Mouse (Mus musculus) left cerebral cortex, adult 18-20 months (tissue): ENCODE measurements at regions not wholly inside any gene's neighbourhood (a gene's known extent, or its start where the extent isn't known, plus 50 kb on each side); places are given as distances from the start of the nearest gene placed in this dataset.

ENCODE experiments used
- DNase-seq, 2 experiments: peaks; one replicate each; pipeline ENCODE4 v3.0.0; 2021 to 2022; ENCODE audit warnings: low spot score in 2 of 2, mixed read lengths in 1 of 2

DNA sequence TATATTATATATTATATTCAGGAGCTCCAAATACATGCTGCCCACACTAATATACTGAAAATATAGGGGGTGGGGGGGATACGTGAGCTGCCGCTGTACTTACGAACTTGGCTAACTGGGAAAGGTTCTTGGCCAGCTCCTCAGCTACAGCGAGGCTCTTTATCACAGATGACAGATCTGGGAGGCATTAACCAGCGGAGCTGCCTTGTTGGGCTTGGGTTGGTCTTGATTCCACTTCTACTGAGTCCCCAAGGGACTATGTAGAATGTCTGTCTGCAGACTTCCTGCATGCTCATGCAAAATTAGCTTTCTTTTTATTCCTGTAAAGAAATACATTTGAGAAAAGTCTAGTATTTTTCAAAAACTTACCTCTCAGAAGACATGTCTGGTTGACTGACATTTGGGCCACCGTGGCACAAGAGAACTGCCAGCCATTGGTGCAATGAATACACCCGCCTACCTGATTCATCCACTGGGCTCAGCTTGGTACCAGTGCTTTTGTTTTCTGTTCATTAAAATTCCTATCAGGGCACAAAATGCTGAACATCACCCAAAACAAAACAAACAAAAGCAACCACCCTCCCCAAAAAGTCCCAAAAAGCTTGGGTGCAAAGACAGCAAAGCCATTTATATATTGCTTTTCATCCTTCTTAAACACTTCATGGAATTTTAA is 253.2 kb downstream of the Spry2 start:
- DNase-seq = no peak

DNA sequence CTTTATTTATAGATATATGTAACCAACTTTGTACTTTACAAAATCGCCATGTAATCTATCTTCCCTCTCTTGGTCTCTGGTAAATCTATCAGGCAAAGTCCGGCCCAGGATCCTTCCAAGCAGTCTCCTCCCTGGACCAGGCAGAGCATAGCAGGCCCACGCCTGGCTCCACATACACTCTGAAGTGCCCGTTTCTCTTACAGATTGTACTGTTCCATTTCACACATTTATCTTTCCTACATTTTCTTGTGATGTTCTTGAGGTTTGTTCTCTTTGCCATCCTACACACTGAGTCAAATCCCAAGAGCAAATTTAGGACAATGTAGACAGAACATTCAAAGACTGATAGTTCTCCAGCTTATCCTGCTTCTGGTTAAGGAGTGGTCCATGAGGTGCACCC is 264.3 kb downstream of the Spry2 start:
- DNase-seq = peak in 1 of 2 experiments; percentile 42

DNA sequence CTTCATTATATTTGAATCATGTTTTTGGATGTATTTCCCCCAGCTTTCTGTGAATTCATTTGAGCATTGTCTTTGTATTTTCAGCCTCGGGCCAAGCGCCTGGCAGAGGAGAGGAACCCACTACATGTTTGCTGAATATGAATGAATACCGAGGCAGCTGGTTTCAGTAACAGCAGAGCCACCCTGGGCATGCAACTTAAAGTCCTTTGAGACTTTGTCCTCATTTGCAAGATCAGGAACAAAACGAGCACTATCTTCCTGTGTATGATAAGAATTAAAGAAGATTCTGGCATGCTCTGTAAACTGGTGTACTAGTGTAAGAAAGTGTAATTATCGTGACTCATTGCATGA is 265.0 kb downstream of the Spry2 start:
- peak in 1 of 2 experiments; percentile 34 for DNase-seq

DNA sequence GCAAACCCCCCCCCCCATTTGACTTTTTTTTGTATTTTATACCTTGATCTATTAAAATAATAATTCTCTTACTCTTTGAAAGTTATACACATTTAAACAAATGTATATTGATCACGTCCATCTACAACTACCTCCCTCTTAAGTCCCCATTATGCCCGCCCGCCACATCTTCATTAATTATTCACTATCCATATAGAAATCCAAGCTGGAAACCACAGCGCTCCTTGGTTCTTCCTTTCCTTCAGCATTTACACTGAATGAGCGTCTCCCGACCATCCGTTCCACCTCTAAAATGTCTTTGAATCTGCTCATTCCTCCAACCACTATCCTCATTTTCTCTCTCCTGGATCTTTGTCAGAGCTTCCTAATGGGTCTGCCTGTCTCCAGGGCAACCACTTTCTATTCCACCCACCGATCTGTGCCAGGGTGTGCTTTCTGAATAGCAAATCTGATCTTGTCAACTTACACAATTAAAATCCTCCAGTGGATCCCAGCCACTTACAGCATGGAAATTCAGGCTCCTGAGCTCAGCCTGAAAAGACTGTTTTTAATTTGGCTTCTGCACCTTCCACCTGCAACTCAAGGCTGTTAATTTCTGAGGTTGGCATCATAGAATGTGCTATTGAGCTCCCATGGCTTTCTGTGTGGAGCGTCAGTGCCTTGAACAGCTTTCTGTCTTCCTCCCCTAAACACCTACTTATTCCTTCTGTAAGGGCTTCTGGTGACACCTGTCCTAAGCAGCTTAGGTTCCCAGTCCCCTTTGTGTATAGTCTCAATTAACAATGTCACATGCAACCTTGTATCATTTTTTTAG is 265.5 kb downstream of the Spry2 start:
- DNase-seq = peak; percentile 52 to 74

DNA sequence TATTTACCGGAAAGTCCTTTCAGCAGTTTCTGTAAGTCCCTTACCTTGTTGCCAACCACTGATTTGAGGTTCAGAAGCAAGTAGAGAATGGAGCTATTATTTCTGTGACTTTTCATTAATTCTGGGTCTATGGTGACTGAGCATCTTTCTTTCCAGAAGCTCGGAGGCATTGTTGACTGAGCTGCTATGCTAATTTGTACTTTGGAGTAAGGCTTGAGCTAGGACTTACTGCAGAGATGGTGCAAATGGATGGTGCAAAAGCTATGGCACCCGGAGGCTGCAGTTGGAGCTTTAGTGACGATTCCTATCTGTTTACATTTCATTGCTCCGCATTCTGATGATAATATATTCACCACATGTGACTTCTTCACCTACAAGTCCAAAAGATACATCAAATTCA is 266.2 kb downstream of the Spry2 start:
- no peak for DNase-seq

DNA sequence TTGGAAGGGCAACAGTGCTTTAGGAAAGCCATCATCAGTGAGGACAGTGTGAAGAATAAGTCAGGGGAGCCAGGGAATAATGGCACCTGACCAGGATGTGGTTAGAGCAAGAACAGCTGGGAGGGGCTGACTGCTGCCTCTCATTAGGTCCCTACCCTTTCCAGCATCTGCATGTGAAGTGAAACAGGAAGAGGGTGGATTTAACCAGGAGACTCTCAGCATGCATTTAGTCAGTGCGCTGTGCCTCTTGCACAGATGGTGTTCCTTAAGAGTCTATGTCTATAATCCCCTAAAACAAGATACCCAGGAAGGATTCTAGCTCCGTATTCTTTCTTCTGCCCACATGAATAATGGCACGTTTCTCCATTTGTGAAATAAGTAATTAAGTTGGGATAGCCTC is 267.9 kb downstream of the Spry2 start:
- DNase-seq = no peak

DNA sequence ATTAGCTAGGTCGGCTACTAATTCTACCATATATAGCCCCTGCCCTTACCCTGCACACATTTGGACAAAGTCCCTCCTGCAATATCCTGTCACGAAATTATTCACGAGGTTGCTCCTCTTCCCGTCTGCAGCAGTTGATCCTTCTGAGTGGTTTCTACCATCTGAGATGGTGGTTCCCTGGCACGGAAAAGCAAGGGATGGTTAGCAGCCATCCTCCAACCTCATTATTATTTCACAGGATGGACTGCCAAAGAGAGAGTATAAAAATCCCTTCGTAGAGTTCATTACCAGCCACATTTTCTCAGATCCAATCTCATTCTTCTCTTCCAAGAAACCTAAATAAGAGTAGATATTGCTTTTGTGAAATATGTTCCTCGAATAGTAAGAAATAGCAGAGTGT is 272.2 kb downstream of the Spry2 start:
- DNase-seq = no peak

DNA sequence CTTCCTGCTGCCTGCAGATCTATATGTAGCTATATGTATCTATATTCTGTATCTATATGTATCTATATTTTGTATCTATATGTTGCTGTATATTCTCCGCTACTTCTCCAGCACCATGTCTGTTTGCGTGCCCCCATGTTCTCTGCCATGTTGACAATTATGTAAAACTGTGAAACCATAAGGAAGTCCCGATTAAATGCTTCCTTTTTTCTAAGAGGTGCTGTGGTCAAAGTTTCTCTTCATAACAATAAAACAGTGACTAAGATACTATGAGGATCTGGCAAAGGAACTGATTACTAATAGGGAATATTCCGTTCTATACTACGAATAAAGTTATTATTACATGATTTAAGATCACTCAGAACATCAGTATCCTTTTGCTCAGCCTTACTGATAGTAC is 274.5 kb downstream of the Spry2 start:
- no peak for DNase-seq

DNA sequence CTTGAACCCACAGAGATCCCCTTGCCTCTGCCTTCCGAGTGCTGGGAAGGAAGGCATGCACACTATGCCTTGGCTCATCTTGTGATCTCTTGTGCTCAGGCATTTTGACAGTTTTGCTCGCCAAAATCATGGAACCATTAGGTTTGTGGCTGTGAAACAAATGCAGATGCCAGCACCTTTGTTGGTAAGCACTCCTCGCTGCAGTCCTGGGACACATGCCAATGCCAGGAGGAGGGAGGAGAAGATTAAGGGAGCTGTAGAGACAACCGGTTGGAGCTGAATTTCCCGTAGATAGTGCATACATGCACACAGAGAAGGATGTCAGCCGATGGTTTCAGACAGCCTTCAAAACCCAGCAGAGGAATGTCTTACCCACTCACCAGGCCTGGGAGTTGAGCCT is 275.5 kb downstream of the Spry2 start:
- no peak for DNase-seq

DNA sequence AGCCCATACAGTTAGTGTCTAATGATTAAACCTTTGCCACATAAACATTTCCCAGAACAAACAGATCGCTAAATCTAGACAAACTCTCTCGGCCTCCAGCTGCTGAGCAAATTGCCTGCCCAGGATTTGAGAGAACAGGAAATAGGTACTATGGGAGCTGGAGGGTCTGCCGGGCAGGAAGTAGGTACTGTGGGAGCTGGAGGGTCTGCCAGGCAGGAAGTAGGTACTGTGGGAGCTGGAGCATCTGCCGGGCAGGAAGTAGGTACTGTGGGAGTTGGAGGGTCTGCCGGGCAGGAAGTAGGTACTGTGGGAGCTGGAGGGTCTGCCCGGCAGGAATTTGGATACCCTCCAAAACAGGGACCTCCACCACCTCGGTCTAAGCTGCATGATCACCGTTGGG is 277.2 kb downstream of the Spry2 start:
- no peak for DNase-seq

DNA sequence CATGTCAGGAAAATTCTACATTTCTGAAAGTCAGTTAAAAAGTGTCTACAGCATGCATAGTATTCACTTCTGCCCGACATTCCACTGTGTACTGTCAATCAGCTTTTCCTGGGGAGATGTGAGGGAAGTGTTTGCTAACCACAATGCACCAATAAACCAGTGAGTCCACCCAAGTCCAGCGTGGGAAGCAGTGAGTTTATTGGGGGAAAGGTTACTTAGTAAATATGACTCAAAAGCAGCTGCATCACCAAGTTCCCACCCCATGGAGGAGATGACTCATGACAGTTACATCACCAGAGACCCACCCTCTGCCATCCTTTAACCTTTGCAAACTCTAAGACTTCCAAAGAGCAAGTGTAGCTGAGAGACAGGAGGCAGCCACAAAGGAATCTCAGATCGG is 280.9 kb downstream of the Spry2 start:
- no peak for DNase-seq

DNA sequence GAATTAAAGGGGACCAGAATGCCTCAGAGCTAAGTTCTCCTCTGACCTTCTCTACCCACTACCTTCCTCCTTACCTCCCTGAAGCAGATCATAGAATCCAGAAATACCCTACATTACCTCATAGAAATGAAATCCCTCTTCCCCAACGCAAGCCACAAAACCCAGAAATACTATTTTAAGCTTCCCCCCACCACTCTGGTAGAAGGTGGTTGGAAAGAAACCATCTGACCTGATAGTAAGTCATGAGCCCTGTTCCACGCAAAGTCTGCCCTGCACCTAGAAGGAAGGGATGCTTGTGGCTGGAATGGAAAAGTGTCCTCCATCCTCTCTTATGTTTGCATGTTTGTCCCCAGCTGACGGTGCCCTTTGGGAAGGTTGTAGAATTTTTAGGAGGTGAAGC is 283.8 kb downstream of the Spry2 start:
- no peak for DNase-seq

DNA sequence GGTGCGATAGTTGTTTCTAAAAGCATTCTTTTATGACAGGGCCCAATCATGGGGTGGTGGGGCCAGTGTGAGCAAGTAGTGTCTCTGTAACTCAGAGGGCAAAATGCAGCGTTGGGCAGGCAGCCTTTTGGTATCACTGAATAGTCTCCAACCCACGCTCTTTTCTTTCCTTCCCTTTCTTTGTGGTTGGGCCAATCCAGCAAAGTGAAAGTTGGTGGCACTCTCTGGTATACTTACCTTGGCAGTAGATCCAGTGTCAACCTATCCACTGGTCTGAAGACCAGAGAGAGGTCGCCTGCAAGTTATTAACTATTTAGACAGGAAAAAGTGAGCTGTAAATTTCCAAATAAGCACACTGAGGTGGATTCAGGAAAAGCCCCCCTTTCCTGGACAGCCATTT is 287.8 kb downstream of the Spry2 start:
- DNase-seq = no peak

DNA sequence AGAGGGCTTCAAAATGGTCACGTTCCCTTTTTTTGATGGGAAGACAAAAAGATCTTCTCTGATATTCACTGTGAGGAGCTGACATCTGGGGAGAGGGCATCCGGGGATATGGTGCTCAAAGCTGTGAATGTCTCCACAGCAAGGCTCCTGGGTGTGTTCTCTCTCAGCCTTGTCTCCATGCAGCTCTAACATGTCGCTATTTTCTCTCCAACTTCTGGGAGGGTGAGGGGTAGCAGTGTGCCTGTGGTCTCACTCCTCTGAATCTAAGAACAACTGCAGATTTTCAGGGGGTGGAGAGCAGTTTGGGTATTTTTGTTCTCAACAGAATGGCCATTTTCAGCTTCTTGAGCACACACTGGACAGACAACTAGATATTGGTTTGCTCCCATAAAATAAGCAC is 290.1 kb downstream of the Spry2 start:
- DNase-seq = peak in 1 of 2 experiments; percentile 28

DNA sequence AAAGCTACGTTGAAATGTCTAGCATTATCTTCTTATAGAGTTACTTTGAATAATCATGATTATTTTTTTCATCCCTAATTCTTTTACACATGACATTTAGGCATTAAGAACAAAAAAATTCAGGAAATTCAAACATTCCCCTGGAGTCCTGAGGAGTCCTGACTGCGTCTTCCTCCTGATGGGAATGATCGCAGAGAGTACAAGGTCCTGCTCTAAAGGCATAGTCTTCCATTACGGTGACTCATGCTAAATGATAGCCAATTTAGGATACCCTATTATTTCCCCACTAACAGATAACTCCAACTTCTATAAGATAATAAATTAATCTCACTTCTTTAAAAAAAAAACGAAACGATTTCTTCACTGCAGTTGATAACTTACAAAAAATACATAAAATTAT is 292.2 kb downstream of the Spry2 start:
- no peak for DNase-seq

DNA sequence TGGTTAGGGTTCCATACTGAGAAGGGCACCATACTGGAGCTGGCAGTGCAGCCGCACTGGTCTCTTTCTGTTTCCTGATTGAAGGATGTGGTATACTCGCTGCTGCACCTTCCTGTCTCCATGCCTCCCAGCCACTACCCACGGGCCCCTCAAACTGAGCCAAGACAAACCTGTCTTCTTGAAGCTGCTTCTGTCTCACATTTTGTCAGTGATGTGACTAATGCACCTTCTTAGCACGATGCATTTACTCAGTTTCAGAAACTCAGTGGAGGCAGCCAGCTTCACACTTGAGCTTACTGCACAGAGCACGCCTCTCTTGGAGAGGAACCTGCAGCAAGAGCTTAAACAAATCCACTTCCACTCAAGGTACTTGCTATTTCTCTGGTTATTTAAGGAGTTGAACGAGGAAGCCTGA is 293.6 kb downstream of the Spry2 start:
- DNase-seq = peak; percentile 43

DNA sequence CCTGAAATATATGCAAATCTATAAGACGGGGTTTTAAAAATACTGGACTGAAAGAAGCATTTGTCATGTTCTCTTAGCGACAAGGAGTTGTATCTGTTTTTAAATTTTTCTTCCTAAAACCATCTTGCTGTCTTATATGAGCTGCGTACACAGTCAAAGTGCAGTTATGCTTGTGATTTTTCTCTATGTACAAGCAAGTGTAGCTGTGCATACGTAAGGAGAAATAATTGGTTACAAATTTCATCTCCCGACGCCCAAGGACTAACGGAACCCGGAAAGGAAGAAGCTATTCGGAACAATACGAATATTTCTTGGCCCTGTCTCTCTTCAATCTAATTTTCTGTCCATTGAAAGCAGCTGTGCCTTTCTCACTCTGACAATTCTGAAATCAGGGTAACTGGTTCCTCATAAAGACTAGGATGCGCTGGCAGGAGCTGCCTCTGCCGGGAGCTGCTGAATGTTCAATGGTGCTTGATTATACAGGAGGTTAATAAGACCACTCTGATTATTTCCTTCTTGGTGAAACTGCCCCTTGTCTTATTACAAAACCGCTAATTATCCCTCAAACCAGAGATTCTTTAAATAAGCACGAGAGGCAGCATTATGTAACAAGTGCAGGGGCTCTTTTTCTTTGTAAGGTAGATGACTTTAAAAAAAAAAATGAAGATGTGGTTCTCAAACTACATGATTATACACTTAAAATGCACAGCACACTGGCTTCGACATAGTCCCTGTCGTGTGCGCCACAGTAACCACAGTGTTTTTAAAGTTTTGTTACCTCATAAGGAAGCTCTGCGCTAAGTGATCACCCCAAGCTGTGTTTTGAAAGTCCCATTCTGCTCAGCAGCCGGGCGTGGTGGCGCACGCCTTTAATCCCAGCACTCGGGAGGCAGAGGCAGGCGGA is 296.8 kb downstream of the Spry2 start:
- DNase-seq = peak in 1 of 2 experiments; percentile 36

DNA sequence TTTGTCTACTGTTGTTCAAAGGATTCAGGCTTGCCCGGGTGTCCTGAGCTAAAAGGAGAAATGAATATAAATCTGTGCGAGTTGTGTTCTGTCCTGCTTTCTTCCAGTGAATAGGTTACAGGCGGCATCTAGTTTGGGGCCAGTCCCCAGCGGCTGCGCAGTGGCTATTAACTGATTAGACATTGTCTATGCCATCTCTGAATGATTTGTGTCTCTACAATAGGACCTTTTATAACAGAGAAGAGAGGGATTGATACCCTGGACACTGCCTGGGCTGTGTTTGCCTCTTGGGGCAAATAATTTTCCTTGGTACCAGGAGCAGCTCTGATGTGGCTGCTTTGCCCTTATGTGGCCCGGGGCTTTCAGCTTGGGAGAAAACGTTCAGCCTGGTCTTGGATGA is 306.9 kb downstream of the Spry2 start:
- peak in 1 of 2 experiments; percentile 16 for DNase-seq

DNA sequence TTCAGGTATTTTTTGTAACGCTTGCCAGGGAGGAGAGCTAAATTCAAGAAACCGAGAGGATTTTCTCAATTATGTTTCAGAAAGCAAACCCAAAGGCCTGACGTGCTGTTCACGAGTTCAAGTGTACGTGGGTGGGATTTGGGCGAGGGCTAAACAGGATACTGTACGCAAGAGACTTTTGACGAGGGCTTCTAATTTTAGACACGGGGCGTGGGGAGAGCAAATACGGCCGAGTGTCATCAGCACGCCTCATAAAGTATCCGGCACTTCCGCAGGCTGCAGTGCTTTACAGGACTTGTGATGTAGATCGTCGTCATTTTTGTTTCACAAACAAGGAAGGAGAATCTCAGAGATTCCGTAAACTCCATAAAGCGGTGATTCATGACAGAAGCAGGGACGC is 307.4 kb downstream of the Spry2 start:
- peak in 1 of 2 experiments; percentile 12 for DNase-seq

DNA sequence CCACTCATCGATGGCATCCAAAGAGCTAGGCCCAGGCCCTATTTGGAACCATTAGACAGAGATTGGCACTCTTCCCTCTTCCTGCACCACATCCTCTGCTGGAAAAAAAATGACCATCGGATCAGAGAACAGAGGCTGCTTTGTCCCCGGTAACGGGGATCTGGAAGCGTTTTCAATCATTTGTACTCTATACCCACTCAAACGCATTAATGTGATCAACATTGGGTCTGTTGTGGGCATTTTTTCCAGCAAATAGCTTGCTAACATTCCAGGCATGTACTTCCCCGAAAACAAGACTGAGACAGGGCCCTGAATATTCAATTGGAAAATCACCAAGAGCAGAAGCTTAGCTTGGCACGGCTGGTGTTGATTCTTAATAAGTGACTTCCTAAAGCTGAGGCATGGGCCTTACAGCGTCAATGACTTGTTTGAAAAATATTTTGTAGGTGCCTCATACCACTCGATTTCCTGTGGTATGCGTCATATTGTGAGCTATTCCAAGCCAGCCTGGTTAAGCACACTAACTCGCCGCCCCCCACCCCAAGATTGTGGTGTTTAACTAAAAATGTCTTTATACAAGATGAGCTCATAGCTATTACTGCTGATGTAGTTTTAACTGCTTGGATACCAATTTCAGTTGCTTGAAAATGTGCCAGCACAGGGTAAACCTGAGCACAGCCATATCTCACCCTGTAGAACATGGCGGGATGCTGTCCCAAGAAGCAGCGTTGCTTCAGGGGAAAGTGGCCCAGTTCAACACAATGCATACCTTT is 308.0 kb downstream of the Spry2 start:
- DNase-seq = peak; percentile 33 to 44

DNA sequence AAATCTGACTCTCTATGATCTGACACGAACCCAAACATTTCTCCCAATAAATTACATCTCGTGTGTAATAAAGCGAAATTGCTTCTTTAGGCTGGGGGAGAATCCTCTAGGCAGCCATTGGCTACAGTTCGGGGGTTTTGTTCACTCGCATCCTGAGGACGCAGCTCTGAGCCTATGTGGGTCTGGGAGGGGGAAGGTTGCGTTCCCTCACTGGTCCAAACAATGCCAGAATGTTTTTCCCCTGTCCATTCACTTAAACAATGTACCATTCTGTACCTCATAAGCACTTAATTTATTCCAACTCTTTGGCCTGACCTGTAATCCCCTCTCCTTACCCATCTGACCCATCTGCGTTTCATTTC is 308.6 kb downstream of the Spry2 start:
- DNase-seq = no peak
